Mouse (Mus musculus) gastrocnemius, adult 18-20 months (tissue): ENCODE measurements around the gene Arl6ip5. TPM values are rescaled to one million over a fixed set of nuclear protein-coding genes. Genes with fewer than 3 reads are reported as not detected.

Source experiments
- DNase-seq: peaks from one replicate; pipeline ENCODE4 v3.0.0; 2021; ENCODE audit warnings: low spot score
- long read RNA-seq, 2 experiments: library from polyadenylated mRNA; stranded (forward); transcript quantifications; one replicate each; pipeline ENCODE4 v2.0.0; 2021
- total RNA-seq, 2 experiments: library from RNA; stranded (reverse); gene quantifications; 2 replicates each; pipeline ENCODE4 v1.2.3; 2021

Arl6ip5 gene
- 100 to 1,000 TPM; 130 to 155 TPM for total RNA-seq
- long read RNA-seq, experiment 1, transcript Arl6ip5-201 (3 exons, 1,442 nt), result major isoform, 94 of 102 reads
- long read RNA-seq, experiment 1, partial matches to known transcripts, result 8 of 102 reads
- long read RNA-seq, experiment 1, other reads (novel, unspliced or antisense), result 0 of 102 reads
- long read RNA-seq, experiment 2, transcript Arl6ip5-201 (3 exons, 1,442 nt), result major isoform, 100 of 105 reads
- long read RNA-seq, experiment 2, partial matches to known transcripts, result 2 of 105 reads
- long read RNA-seq, experiment 2, other reads (novel, unspliced or antisense), result 3 of 105 reads

DNA sequence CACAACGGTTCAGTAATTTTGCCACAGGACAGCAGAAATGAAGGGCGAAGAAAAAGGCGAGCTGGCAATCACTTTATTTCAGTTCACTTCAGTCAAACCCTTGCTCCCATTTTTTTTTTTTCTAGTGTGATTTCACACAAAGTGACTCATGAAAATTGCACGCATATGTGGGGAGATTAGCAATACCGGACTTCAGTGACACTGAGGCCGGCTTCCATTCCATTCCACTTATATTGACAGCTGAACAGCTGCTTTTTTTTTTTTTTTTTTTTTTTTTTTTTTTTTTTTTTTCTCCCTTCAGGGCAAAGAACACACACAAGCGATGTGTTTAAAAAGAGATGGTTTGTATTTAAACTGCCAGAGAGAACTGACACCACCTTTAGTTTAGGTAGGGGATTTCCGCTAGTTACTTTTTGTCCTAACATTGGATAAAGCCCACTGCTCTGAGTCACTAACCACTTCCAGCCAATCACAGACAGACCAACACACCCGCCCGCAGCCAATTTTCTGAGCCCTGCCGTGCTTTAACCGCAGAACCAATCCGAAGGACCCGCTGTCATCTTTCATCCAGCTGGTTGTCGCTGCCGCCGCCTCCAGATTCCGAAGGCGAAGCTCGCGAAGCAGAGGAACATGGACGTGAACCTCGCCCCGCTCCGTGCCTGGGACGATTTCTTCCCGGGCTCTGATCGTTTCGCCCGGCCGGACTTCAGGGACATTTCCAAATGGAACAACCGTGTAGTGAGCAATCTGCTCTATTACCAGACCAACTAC is at the start of gene Arl6ip5:
Gene Arl6ip5, plus strand, starts transcription at position 499 of the 771 bp plus-strand sequence.
- DNase-seq, result peak; percentile 90

DNA sequence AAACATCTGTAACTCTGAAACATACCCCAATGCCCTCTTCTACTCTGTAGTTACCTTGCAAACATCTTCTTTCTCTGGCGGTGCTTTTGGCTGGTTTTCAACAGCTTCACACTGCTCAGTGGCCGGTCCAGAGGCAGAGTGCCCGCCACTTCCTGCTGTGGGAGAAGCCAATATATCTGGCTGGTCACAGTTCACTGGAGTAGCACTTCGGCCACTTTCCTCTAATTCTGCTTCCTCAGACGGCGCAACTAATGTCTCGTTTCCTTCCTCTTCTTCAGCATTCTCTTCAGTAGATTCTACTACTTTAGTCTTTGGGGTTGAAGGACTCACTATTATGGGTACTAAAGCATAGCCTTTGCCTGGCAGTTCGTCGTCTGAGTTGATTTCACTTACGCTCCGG is 34.8 kb upstream of the Arl6ip5 start:
- DNase-seq, result no peak

DNA sequence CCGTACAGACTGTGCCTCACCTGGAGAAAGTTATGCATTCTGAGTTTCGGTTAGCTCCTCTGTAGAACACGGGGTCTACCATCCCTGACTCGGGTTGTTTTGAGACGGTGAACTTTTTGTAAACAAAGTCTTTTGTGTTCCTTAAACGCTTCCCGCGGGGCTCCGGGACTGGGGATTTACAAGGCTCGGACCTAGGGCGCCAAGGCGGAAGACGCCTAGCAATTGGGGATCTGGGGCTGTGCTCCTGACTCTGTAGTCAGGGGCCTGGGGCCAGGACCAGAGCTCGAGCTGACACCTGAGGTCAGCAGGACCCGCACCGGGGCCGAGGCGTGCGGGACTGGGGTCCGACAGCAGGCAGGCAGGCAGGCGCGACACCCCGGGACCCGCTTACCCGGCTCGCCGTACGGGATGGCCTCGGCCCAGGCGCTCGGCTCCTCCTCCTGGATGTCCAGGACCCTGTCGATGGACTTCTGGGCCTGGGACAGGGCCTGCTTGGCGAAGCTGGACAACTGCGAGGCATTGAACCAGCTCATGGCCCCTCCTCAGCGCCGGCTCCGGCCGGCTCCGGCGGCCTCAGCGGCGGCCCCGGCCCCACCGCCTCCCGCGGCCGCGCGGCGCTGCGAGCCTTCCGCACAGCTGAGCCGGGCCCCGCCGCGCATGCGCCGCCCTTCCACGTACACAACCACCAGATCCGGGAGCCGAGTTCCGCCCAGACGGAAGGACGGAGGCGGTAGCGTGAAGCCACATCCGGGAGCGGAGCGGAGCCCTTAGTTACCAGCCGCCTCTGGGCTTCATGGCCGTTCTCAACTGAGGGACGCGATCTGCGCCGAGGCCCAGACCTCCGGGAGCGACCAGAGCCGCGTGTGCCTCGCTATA is 31.8 kb upstream of the Arl6ip5 start, which contains the start of gene Tmf1:
Gene Tmf1, minus strand, starts transcription at position 632 of the 876 bp plus-strand sequence.
- DNase-seq, result peak; percentile 94

DNA sequence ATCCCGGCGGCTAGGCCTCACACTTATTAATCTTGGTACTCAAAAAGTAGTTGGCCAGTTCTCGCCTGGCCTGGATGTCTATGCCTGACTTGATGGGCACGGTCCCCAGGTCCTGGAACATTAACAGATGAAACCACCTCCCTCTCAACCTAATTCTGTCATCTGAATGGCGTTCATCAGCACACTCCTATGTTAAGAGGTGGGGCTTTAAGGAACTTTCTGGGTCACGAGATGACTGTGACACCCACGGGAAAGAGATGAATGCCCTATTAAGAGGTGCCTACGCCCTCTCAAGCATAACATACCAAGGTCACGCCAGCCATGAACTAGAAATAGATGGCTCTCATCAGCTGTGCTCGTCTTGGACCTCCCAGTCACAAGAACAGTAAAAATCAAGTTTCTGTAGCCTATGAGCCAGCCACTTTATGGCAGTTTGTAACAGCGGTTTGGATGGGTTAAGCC is 31.1 kb upstream of the Arl6ip5 start:
- DNase-seq, result no peak

DNA sequence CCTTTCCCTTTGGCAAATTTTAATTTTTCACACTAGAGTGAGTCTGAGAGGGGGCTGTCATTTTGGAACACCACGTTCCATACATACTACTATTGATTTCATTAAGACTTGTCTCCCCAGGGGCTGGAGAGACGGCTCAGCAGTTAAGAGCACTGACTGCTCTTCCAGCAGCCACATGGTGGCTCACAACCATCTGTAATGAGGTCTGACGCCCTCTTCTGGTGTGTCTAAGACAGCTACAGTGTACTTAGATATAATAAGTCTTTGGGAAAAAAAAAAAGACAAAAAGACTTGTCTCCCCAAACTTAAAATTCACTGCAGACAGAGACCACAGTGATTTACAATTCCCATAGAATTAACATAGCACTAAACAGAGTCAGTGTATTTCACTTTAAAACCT is 10.1 kb upstream of the Arl6ip5 start:
- DNase-seq, result no peak

DNA sequence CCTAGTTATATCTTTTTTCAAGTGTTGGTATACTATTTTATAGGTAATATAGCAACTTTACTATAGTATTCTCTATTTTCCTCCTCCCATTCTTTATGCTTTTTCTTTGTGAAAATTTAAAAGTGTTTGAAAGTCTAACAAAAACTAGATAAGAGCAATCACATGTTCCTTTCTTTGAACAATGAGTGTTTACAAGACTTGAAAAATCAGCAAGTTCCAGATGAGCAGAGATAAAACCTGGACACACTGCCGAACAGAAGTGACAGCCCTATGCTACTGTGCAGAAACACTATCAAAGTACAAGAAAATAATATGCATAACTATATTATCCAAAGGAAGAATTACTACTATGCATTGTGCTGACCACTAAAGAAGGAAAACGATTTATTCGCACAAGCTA is 8.0 kb upstream of the Arl6ip5 start:
- DNase-seq, result no peak

DNA sequence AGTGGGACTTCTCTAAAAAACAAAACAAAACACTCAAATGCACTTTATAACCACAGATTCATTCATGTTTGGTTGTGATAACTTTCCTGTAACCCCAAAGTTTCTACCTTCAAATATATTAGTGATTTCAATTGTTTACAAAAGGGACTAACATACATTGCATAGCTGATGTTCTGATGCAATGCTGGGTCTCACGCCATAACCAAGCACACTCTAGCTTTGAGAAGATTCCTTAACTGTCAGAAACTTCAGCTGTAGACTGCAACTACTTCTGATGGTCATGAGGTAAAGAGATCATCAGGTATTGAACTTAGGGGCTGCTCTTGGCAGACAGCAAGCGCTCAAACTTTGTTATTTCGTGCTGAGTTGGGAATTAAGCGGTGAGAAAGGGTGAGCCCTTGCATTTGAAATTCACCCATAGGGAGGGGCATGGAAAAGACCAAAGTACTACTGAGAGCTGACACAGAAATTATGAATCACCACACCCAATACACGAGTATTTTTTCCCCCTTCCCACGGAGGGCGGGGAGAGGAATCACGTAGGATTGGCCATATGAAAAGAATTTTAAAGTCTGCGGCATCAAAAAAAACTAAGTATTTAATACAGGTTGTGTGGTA is 6.1 kb upstream of the Arl6ip5 start:
- no peak for DNase-seq

DNA sequence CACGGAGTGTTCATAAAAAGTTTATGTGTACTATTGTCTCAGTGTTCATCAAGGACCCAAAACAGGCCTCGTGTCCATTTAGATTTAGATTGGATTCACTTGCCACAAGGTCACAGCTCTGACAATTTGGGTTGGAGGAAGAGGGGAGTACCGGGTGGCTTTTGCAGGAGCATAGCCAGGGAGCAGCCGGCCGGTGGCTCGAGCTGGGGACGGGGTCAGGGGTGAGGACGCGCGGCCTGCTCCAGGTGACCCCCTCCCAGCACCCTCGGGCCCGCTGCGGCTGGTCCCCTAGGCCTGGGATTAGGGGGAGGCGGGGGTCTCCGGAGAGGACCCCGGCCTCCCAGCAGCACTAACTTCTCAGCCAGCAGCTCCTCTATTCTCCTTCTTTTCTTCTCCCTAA is 5.5 kb upstream of the Arl6ip5 start:
- no peak for DNase-seq

DNA sequence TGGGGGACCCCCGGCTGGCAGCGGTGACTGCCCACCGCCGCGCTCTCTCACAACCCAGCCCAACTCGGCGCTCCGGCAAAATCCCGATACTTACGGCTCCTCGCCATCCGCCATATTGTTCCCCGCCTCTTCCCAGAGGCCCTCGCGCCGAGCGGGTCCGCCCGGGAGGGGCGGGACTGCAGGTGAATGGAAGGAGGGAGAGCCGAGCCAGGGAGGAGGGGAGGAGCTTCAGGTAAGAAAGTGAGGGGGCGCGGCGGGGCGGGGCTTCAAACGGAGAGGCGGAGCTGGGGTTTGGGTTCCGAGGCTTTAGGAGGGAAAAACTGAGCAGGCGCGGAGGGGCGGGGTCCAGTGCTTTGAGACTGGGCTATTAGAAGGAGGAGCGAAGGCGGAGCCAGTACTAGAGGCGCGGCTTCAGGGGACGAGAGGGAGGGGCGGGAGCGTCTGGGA is 5.0 kb upstream of the Arl6ip5 start, which contains the start of gene Uba3:
Gene Uba3, minus strand, starts transcription at position 209 of the 447 bp plus-strand sequence.
- DNase-seq, result peak; percentile 100

GRCm38 (mm10) chr6:97207085-97207484 is 3.4 kb upstream of the Arl6ip5 start:
- no peak for DNase-seq

DNA sequence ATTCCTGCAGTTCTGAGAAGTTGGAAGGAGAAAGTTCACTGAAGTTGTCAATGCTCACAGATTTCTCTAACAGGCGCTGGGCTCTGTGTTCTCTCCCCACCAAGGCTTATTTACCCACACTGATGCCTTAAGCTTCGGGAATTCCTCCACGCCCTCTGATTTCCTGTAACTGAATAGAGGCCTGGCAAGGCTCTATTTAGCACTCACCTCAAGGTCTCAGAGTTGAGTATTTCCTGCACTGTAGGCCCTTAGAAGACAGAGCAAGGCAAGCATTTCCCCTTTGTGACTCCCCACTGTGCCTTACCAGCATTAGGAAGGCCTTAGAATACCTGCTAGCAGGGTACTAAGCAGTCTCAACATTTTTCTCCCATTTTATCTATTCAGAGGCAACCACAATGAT is 2.1 kb upstream of the Arl6ip5 start:
- no peak for DNase-seq

GRCm38 (mm10) chr6:97209201-97209600 is 1.3 kb upstream of the Arl6ip5 start:
- no peak for DNase-seq

- no peak for DNase-seq
These were observed 738 bp upstream of the Arl6ip5 start for GRCm38 (mm10) chr6:97209751-97210150.

DNA sequence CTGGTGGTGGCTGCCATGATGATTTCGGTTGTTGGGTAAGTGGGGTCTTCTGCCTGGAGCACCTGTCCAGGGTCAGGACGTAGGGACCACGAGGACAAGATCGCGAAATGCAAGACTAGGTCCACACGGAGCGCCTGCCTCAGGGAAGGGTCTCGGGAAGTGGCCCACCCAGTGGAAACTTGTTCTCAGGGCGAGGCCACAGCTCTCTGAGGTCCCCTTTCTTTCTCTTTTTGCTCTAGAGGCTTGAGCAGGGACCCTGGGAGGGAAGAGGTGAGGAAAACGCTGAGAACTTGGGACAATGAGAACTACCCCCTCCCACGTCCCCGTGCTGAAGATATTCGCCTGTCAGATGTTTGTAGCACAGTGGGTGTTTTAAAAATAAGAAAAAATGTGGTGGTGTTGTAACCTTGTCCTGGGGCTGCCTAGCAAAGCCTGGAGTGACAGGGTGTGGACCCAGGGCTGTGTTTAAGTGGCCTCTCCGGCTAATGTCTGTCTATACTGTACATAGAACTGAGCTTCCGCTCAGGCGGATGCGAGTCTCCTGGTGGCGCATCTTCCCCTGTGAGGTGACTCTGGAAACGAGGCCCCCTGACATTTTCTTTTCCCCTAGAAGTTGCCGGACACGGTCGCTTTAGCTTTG is 593 bp downstream of the Arl6ip5 start:
- no peak for DNase-seq

- peak; percentile 89 for DNase-seq
These were observed 1.5 kb downstream of the Arl6ip5 start for GRCm38 (mm10) chr6:97211981-97212380.

DNA sequence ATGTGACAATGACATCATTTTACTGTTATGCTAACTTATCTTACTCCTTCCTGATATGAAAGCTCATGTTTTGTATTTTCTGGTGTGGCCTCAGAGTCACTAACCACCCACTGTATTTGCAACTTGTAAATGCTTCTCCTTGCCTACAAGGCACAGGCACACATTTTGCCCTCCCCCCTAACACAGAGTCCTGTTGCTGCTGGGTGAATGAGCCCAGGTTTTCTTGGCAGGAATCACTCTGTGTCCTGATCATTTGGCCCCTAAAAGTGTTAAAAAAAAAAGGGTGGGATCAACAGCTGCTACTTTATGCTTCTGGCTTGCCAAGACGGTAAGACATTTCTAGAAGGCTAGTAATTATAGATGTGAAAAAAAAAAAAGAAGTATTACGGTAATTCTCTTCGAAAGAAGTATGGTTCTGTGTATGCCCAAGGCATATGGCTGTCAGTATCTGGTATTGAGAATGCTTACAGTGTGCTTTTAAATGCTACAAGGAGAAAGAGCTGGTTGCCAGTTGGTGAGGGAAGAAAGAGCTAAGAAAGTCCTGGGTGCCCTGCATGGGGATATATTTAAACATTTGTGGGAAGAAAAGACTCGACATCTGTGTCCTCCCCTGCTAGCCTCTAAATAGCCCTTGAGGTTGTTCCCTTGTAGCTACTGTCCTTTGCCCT is 5.8 kb downstream of the Arl6ip5 start:
- no peak for DNase-seq

DNA sequence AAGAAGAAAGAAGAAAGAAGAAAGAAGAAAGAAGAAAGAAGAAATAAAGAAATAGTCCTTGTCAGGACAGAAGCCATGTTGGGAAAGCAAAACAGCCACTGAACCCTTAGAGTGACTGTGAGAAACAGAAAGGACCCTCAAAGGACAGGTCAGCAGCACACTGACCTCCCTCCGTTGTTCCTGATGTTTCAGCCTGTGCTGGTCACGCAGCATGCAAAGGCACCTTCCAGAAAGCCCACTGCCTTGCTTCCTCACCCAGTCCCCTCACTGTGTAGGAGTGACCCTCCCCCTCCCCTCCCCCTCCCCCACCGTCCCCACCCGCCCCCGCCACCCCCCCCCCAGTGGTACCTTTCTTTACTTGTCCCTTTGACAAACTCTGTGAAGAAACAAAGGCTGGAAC is 10.2 kb downstream of the Arl6ip5 start:
- no peak for DNase-seq

DNA sequence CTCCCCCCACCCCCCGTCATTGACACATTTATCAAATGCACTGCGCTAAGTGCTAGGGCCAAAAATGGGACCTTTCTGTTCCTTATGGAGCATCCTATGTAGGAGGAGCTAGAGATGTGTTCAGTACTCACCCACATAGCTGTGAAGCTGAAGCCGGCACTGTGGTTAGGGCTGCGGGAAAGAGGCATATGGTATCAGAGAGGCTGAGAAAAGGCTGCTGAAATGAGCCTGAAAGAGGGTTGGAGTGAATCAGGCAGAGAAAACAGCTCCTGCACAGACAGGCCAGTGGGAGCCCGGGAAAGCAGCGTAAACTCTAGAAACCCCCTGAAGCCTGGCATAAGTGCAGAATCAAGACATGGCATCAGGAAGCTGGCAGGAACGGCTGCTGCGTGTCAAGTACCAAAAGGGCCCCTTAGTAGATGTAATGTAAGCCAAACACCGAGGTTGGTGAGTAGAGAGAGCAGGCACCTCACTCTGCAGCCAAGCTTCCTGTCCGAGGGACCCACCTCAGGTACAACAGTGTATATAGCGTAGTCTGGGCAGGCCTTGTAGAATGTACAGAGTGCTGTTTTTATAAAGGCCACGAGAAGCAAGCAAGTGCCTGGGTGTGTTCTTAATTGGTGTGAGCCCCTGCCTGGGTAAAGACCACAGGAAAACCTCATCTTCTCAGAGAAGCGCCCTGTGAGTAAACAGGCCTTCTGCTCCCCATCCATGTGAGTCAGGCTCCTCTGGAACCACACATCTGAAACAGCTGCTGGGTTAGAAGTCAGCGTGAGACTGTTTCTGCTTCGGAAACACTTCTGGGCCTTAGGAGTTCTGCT is 10.9 kb downstream of the Arl6ip5 start:
- DNase-seq, result no peak

DNA sequence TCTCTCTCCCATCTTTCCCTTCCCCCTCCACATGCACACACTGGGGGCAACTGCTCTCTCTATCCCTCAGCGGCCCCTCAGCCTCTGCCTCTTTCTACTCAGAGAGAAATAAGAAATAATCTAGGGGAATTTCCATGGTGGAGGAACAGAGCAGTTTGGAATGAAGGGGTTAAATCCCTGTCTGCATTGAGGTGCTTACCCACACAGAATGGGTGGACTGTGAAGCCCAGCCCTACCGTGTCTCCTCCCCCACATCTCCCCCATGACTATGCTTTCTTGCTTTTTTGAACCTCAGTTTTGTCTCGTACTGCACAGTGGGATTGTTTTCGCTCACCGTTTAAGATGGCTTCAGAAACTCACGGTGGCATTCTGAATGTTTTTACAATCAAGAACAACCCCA is 11.8 kb downstream of the Arl6ip5 start:
- DNase-seq, result no peak
